Mouse (Mus musculus) mature B cell (primary cell): ENCODE results near the gene Olfr832.
"Not testable (repeated sequence)": the region's sequence is repeated elsewhere in the genome, so short reads cannot be mapped to it uniquely, and the experiment has no call there.

ENCODE experiments used
- in situ Hi-C: fragments of 300-500 bp; cut with MboI; formaldehyde crosslinking; loops from 2 replicates; pipeline ENCODE4 v1.14.3; 2019

The Olfr832 gene

GRCm38 (mm10) chr9:18936822-18937221, at the start of gene Olfr832:
TSS of gene Olfr832 (plus strand) at chr9:18937122.
- in situ Hi-C loops = not testable (repeated sequence)

DNA sequence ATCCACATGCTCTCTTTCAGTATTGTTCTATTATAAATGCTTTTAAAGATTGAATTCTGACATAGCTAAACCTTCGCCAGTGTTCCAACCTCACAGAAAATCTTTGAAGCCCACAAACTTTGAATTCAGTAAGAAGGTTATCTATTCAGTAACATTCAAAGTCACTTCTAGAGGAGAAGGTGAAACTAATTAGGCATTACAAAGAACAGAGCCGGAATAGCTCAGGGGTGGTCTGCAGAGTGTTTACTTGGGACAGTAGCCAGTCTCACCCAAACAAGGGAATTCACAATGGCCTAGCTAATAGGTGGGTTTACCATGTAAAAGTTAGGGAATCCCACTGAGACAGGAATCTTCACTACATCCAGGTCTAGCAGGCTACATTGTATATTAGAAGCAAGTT, 29.2 kb upstream of the Olfr832 start:
- in situ Hi-C loops = not testable (repeated sequence)

DNA sequence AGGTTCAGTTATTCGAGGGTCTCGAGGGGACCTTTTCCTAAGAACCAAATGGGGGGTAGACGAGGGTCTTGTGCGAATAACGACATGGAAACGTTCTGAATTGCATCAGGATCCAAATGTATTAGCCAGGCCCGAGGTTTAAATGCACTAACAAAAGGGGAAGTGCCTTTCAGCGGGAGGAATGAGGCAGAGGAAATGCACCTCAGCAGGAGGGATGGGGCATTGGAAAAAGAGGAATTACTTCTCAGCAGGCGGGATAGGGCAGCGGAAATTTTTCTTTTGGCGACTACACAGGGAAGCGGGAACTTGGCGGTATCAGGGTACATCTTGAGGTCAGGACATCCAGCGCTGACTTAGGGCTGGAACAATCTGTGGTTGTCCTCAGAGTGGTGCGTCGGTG, 9.0 kb upstream of the Olfr832 start:
- in situ Hi-C loops = not testable (repeated sequence)

DNA sequence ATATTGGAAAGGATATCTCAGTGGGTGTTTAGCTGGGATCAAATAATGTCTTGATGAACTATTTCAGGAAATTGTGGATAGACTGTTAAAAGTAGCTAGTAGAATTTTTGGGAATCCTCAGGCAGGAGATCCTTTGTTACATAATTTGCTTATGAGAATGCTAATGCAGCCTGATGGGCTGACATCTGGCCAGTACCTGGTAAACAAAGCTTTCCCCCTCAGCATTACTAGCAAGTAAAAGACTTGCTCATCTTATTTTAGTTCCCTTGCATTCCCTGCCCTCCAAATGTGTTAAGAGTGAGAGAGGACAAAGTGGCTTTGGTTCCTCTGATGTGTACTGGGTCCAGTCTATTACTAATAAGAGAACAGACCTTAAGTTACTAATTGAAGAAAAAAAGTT, 25.1 kb downstream of the Olfr832 start:
- in situ Hi-C loops = no loop called here

GRCm38 (mm10) chr9:18987690-18988089, 50.8 kb downstream of the Olfr832 start, which contains the start of gene Olfr834:
TSS of gene Olfr834 (plus strand) at chr9:18987990.
- in situ Hi-C loops = no loop called here
